Mouse (Mus musculus): ENCODE results near the gene Celf2. TPM values are rescaled to one million over a fixed set of nuclear protein-coding genes. Genes with fewer than 3 reads are reported as not detected.

Celf2 gene
- total RNA-seq, 2 experiments from 2014 or later: 486 to 531 TPM

- DNase-seq: no peak
Measured at GRCm38 (mm10) chr2:6909921-6910320, 599.4 kb downstream of the Celf2 start.

GRCm38 (mm10) chr2:6904411-6904810 lies 605.0 kb downstream of the Celf2 start:
- no peak for DNase-seq

GRCm38 (mm10) chr2:6903251-6903763 lies 606.1 kb downstream of the Celf2 start:
- no peak for DNase-seq

GRCm38 (mm10) chr2:6896896-6897295 lies 612.5 kb downstream of the Celf2 start:
- DNase-seq: no peak

GRCm38 (mm10) chr2:6893597-6893996 lies 615.8 kb downstream of the Celf2 start:
- no peak for DNase-seq

- no peak for DNase-seq
Measured at GRCm38 (mm10) chr2:6893095-6893494, 616.3 kb downstream of the Celf2 start.

- no peak for DNase-seq
Measured at GRCm38 (mm10) chr2:6884796-6885711, 624.3 kb downstream of the Celf2 start.

GRCm38 (mm10) chr2:6883996-6884795 lies 625.2 kb downstream of the Celf2 start:
- no peak for DNase-seq

GRCm38 (mm10) chr2:6882236-6882885 lies 627.0 kb downstream of the Celf2 start:
- no peak for DNase-seq

GRCm38 (mm10) chr2:6880941-6881575 lies 628.3 kb downstream of the Celf2 start:
- DNase-seq: no peak

GRCm38 (mm10) chr2:6877094-6877493 lies 632.3 kb downstream of the Celf2 start:
- no peak for DNase-seq

GRCm38 (mm10) chr2:6876547-6876946 lies 632.8 kb downstream of the Celf2 start:
- DNase-seq: no peak

- no peak for DNase-seq
Measured at GRCm38 (mm10) chr2:6875071-6875611, 634.2 kb downstream of the Celf2 start.

GRCm38 (mm10) chr2:6874266-6874955 lies 635.0 kb downstream of the Celf2 start:
- no peak for DNase-seq

GRCm38 (mm10) chr2:6873711-6874110 lies 635.7 kb downstream of the Celf2 start:
- DNase-seq: no peak

- DNase-seq: no peak
Measured at GRCm38 (mm10) chr2:6872894-6873255, 636.5 kb downstream of the Celf2 start.

- DNase-seq: peak; percentile 63 to 73
Measured at GRCm38 (mm10) chr2:6872131-6872893, 637.1 kb downstream of the Celf2 start.

GRCm38 (mm10) chr2:6871281-6872130 lies 637.9 kb downstream of the Celf2 start:
- no peak for DNase-seq

GRCm38 (mm10) chr2:6869956-6870710 lies 639.2 kb downstream of the Celf2 start:
- DNase-seq: no peak
